ENCODE assay signal across 7 mouse cellular contexts in the genomic region with DNA sequence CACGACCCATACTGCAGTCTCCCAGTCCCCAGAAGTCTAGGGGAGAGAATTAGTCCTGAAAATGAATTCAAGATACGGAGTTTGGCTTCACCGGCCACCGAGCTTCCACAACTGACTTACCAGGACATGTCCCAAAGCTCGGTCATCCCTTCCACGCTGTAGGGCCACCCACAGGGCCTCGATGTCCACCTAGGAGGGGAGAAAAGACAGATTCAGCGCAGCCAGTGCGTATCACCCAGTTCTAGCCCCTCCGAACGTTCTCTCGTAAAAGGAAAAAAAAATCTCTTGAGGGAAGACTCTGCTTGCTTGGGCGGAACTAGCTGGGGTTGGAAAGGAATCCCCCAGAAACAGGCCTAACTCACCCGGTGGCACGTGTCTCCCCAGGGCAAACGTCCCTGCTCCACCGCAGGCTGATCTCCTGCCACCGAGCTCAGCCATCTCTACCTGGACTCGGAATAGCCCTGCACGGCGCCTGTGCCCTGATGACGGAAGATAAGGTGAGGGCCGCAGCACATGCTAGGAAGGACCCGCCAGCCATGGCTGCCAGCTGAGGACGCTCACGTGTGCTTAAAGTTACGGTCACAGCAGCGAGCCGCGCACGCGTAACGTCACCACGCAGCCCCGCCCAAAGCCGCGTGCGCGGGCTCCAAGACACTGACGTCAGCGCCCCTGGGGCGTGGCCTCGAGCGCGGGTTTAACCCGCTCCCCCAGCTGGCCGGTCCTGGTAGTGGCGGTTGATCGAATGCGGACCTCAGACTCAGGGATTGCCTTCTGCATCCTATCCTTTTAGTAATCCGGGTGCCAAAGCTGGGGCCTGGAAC. TPM values are rescaled to one million over a fixed set of nuclear protein-coding genes. Genes with fewer than 3 reads are reported as not detected.
A peak's percentile ranks its signal among the peaks of the same experiment; 100 is the strongest.
DNase-seq lines count a peak whose midpoint lies in the region; ATAC-seq and TF ChIP-seq lines count a peak whose summit lies in the region.

No protein-coding gene starts in this region.

- H3K27ac ChIP-seq in intestine, postnatal 0 days (ENCODE audit: low read depth, low read length): peak overlapping the region; percentile 81
- H3K27ac ChIP-seq in midbrain, embryonic 12.5 days (replicated peaks): peak overlapping the region; percentile 68
- H3K27ac ChIP-seq in small intestine, adult 2 months (ENCODE audit: insufficient read depth, low read depth, low read length): peak overlapping the region; percentile 67

- peak overlapping the region; percentile 57 for H3K9ac ChIP-seq in intestine, postnatal 0 days (ENCODE audit: low read depth, low read length)
- H3K9ac ChIP-seq in midbrain, embryonic 12.5 days (replicated peaks): peak overlapping the region; percentile 78

- TF ChIP-seq CTCF in intestine, postnatal 0 days (IDR thresholded peaks at IDR 0.05; ENCODE audit: low read depth): peak; percentile 89
- peak; percentile 67 for TF ChIP-seq CTCF in small intestine, adult 2 months (IDR thresholded peaks at IDR 0.05; ENCODE audit: extremely low read depth, insufficient read length, insufficient replicate concordance, low read depth, low read length)

- peak; percentile 57; the same call in 1 of the 2 replicates for TF ChIP-seq POLR2A in small intestine, adult 2 months (IDR thresholded peaks at IDR 0.05; ENCODE audit: low read depth, low read length)

- H3K9me3 ChIP-seq in intestine, postnatal 0 days (ENCODE audit: control insufficient read depth): no peaks in the 10 kb centered on the region
- no peaks in the 10 kb centered on the region for H3K9me3 ChIP-seq in midbrain, embryonic 12.5 days

- peak overlapping the region; percentile 60 for H3K4me3 ChIP-seq in intestine, postnatal 0 days (ENCODE audit: low read depth, low read length)
- H3K4me3 ChIP-seq in midbrain, embryonic 12.5 days: peak overlapping the region; percentile 60
- peak overlapping the region; percentile 84 for H3K4me3 ChIP-seq in small intestine, adult 2 months (ENCODE audit: low read depth, low read length)

- no peaks in the 10 kb centered on the region for H3K27me3 ChIP-seq in intestine, postnatal 0 days (replicated peaks; ENCODE audit: control insufficient read depth, insufficient read depth, low read length)
- H3K27me3 ChIP-seq in midbrain, embryonic 12.5 days: no peaks in the 10 kb centered on the region
- no peaks in the 10 kb centered on the region for H3K27me3 ChIP-seq in small intestine, adult 2 months (ENCODE audit: control insufficient read depth, insufficient read depth, low read length)

- peaks cover 26% of the 10 kb centered on the region for H3K36me3 ChIP-seq in intestine, postnatal 0 days (ENCODE audit: control insufficient read depth, insufficient read depth)
- peaks cover 31% of the 10 kb centered on the region for H3K36me3 ChIP-seq in midbrain, embryonic 12.5 days
- peaks cover 20% of the 10 kb centered on the region for H3K36me3 ChIP-seq in small intestine, adult 2 months (ENCODE audit: control insufficient read depth, insufficient read depth, low read length)

- ATAC-seq in intestine, postnatal 0 days: peak; percentile 94
- peak; percentile 95 for ATAC-seq in midbrain, embryonic 12.5 days (ENCODE audit: low FRiP score, low read depth)

- peak overlapping the region; percentile 84 for H3K4me2 ChIP-seq in intestine, postnatal 0 days (replicated peaks; ENCODE audit: low read depth)
- peak overlapping the region; percentile 93 for H3K4me2 ChIP-seq in midbrain, embryonic 12.5 days (replicated peaks)

- WGBS in intestine, postnatal 0 days: under 1% methylated on average over 51 of the region's 51 CpGs
- under 1% methylated on average over 51 of the region's 51 CpGs for WGBS in midbrain, embryonic 12.5 days
- WGBS in small intestine, adult 2 months: under 1% methylated on average over 51 of the region's 51 CpGs

- H3K4me1 ChIP-seq in intestine, postnatal 0 days (replicated peaks; ENCODE audit: control insufficient read depth, insufficient read depth, low read length): no peaks in the 10 kb centered on the region; the same call in 1 of the 2 replicates
- peaks cover 22% of the 10 kb centered on the region for H3K4me1 ChIP-seq in midbrain, embryonic 12.5 days
- H3K4me1 ChIP-seq in small intestine, adult 2 months (ENCODE audit: control insufficient read depth, insufficient read depth, insufficient read length, low read length): no peaks in the 10 kb centered on the region

- DNase-seq in adrenal gland, adult 8-10 months: peak; percentile 96
- peak; percentile 99 for DNase-seq in embryo, embryonic 9.5 days (ENCODE audit: extremely low spot score)
- peak; percentile 98 to 99 for DNase-seq in gastrocnemius, postnatal 4 days (ENCODE audit: low spot score in 2 of 2)
- peak; percentile 99 for DNase-seq in left cerebral cortex, postnatal 4 days

- intact Hi-C loops in left cerebral cortex, postnatal 4 days (cut with DNase I): no loop called here

RNA-seq across cellular contexts. Expression of a gene that starts 7.6 kb away (rescaled TPM):
- total RNA-seq in adrenal gland, adult 8-10 months (2022): 1 to 10 TPM; 2.1 to 4.8 (median 3.4) TPM
- total RNA-seq in gastrocnemius, postnatal 4 days (2021): 1 to 10 TPM; 3.0 to 3.4 TPM
- 0.87 and 0.95 TPM in 2 replicates for polyA plus RNA-seq in intestine, postnatal 0 days (2015; fragmentation: Nextera tagmentation; extraction: Ambion mirVana)
- under 1 TPM; 0.46 to 0.74 TPM for total RNA-seq in left cerebral cortex, postnatal 4 days (2021)
- 0.31 and 0.47 TPM in 2 replicates for polyA plus RNA-seq in midbrain, embryonic 12.5 days (2016; fragmentation: Nextera tagmentation; extraction: Ambion mirVana)
- 9.8 and 15.5 TPM in 2 replicates for polyA plus RNA-seq in small intestine, adult 2 months (2012; rRNA removed)

RNA-seq across cellular contexts. Expression of a gene that starts 18.3 kb away (rescaled TPM):
- 10 to 100 TPM; 35.8 to 40.8 (median 40.5) TPM for total RNA-seq in adrenal gland, adult 8-10 months (2022)
- total RNA-seq in gastrocnemius, postnatal 4 days (2021): 10 to 100 TPM; 40.2 to 50.8 TPM
- polyA plus RNA-seq in intestine, postnatal 0 days (2015; fragmentation: Nextera tagmentation; extraction: Ambion mirVana): 37.2 and 39.6 TPM in 2 replicates
- total RNA-seq in left cerebral cortex, postnatal 4 days (2021): 10 to 100 TPM; 55.6 to 58.9 TPM
- polyA plus RNA-seq in midbrain, embryonic 12.5 days (2016; fragmentation: Nextera tagmentation; extraction: Ambion mirVana): 87.5 and 88.6 TPM in 2 replicates
- polyA plus RNA-seq in small intestine, adult 2 months (2012; rRNA removed): 25.7 and 39.0 TPM in 2 replicates

RNA-seq across cellular contexts. Expression of a gene that starts 52.7 kb away (rescaled TPM):
- total RNA-seq in adrenal gland, adult 8-10 months (2022): 10 to 100 TPM; 54.2 to 62.0 (median 60.9) TPM
- total RNA-seq in gastrocnemius, postnatal 4 days (2021): 10 to 100 TPM; 84.0 to 90.4 TPM
- polyA plus RNA-seq in intestine, postnatal 0 days (2015; fragmentation: Nextera tagmentation; extraction: Ambion mirVana): 21.6 and 25.1 TPM in 2 replicates
- total RNA-seq in left cerebral cortex, postnatal 4 days (2021): 10 to 100 TPM; 88.1 to 89.5 TPM
- 16.8 and 17.0 TPM in 2 replicates for polyA plus RNA-seq in midbrain, embryonic 12.5 days (2016; fragmentation: Nextera tagmentation; extraction: Ambion mirVana)
- polyA plus RNA-seq in small intestine, adult 2 months (2012; rRNA removed): 4.2 and 7.0 TPM in 2 replicates

Comparison
In these comparisons a context has a peak if more than half of its experiments do, and no peak if none do; other contexts are left out.
1. Peak in every context shown above with its lines: DNase-seq, ATAC-seq, H3K4me3 ChIP-seq and H3K27ac ChIP-seq.